ENCODE assay signal across 7 mouse cellular contexts in genomic region chr10:20148130-20148772, GRCm38 (mm10). TPM values are rescaled to one million over a fixed set of nuclear protein-coding genes. Genes with fewer than 3 reads are reported as not detected.
A peak's percentile ranks its signal among the peaks of the same experiment; 100 is the strongest.
DNase-seq lines count a peak whose midpoint lies in the region; ATAC-seq and TF ChIP-seq lines count a peak whose summit lies in the region.

TSS of gene Map7 (plus strand) at chr10:20148471.

- H3K4me1 ChIP-seq in thymus, adult 2 months (replicated peaks; ENCODE audit: control insufficient read depth, insufficient read depth, low read length), result peaks cover 12% of the 10 kb centered on the region
- peaks cover 12% of the 10 kb centered on the region for H3K4me1 ChIP-seq in heart, embryonic 15.5 days (replicated peaks)
- peaks cover 4% of the 10 kb centered on the region; the same call in 1 of the 2 replicates for H3K4me1 ChIP-seq in midbrain, embryonic 14.5 days (ENCODE audit: control insufficient read depth, insufficient read depth, low read length)

- peak within 1 kb of the TSS; percentile 95 for H3K4me2 ChIP-seq in heart, embryonic 15.5 days
- peak within 1 kb of the TSS; percentile 92 for H3K4me2 ChIP-seq in midbrain, embryonic 14.5 days (ENCODE audit: low read length)

- no peaks in the 10 kb centered on the region for H3K36me3 ChIP-seq in thymus, adult 2 months (ENCODE audit: control insufficient read depth, insufficient read depth, low read length)
- no peaks in the 10 kb centered on the region for H3K36me3 ChIP-seq in heart, embryonic 15.5 days
- H3K36me3 ChIP-seq in midbrain, embryonic 14.5 days (ENCODE audit: control insufficient read depth, insufficient read depth, low read length), result no peaks in the 10 kb centered on the region

- peaks cover 12% of the 10 kb centered on the region for H3K27me3 ChIP-seq in thymus, adult 2 months (ENCODE audit: control insufficient read depth, insufficient read depth, low read length)
- peaks cover 16% of the 10 kb centered on the region; the same call in 1 of the 2 replicates for H3K27me3 ChIP-seq in heart, embryonic 15.5 days
- peaks cover 43% of the 10 kb centered on the region for H3K27me3 ChIP-seq in midbrain, embryonic 14.5 days (ENCODE audit: control insufficient read depth, insufficient read depth, low read length)

- H3K9me3 ChIP-seq in heart, embryonic 15.5 days (replicated peaks), result no peaks in the 10 kb centered on the region
- no peaks in the 10 kb centered on the region for H3K9me3 ChIP-seq in midbrain, embryonic 14.5 days (ENCODE audit: control insufficient read depth, low read length)

- peak within 1 kb of the TSS; percentile 79 for H3K9ac ChIP-seq in heart, embryonic 15.5 days
- peak within 1 kb of the TSS; percentile 53 for H3K9ac ChIP-seq in midbrain, embryonic 14.5 days (replicated peaks; ENCODE audit: low read length)

- WGBS in thymus, adult 2 months, result 8% methylated on average over 51 of the region's 51 CpGs
- WGBS in heart, embryonic 15.5 days, result 5% methylated on average over 51 of the region's 51 CpGs
- WGBS in midbrain, embryonic 14.5 days, result 3% methylated on average over 51 of the region's 51 CpGs

- peak within 1 kb of the TSS; percentile 55 for H3K4me3 ChIP-seq in thymus, adult 2 months (ENCODE audit: control insufficient read depth, insufficient read depth, low read length)
- H3K4me3 ChIP-seq in heart, embryonic 15.5 days, result peak within 1 kb of the TSS; percentile 61
- H3K4me3 ChIP-seq in midbrain, embryonic 14.5 days (replicated peaks; ENCODE audit: low read depth, low read length), result peak within 1 kb of the TSS; percentile 61

- H3K27ac ChIP-seq in thymus, adult 2 months (ENCODE audit: control insufficient read depth, insufficient read depth, low read length), result no peak within 1 kb of the TSS
- H3K27ac ChIP-seq in heart, embryonic 15.5 days, result peak within 1 kb of the TSS; percentile 59
- no peak within 1 kb of the TSS for H3K27ac ChIP-seq in midbrain, embryonic 14.5 days (replicated peaks; ENCODE audit: low read depth, low read length)

- TF ChIP-seq POLR2A in thymus, adult 2 months (IDR thresholded peaks at IDR 0.05; ENCODE audit: control insufficient read depth, extremely low read depth, insufficient read depth, low read length, poor library complexity), result no peak

- TF ChIP-seq CTCF in thymus, adult 2 months (IDR thresholded peaks at IDR 0.05; ENCODE audit: borderline replicate concordance, control insufficient read depth, extremely low read depth, insufficient read depth, low read length, poor library complexity), result no peak

- DNase-seq in thymus, adult 2 months, result no peak
- no peak for DNase-seq in thymus, postnatal 14 days
- DNase-seq in layer of hippocampus, postnatal 25 days (ENCODE audit: extremely low spot score in 1 of 2, low spot score in 1 of 2), result peak in 1 of 2 experiments; percentile 15
- DNase-seq in midbrain, embryonic 14.5 days, result peak; percentile 28
- DNase-seq in ovary, adult 18-20 months (ENCODE audit: low spot score), result no peak

- ATAC-seq in common myeloid progenitor, adult 5-6 weeks (replicated peaks; ENCODE audit: low read depth, poor library complexity, severe bottlenecking), result peak; percentile 10
- ATAC-seq in heart, embryonic 15.5 days (replicated peaks; ENCODE audit: insufficient number of reproducible peaks, insufficient read depth, low FRiP score, low read depth), result no peak; the same call in 1 of the 2 replicates
- peak; percentile 9; the same call in 1 of the 2 replicates for ATAC-seq in midbrain, embryonic 14.5 days (ENCODE audit: low FRiP score, low TSS enrichment)

RNA-seq across cellular contexts. Expression of gene Map7, which starts in this region (rescaled TPM):
- polyA plus RNA-seq in thymus, adult 2 months (2012; rRNA removed), result 6.9 and 9.8 TPM in 2 replicates
- total RNA-seq in common myeloid progenitor, adult 5-6 weeks (2017), result 47.9 and 49.1 TPM in 2 replicates
- 6.4 and 7.2 TPM in 2 replicates for polyA plus RNA-seq in heart, embryonic 15.5 days (2015; fragmentation: Nextera tagmentation; extraction: Ambion mirVana)
- total RNA-seq in layer of hippocampus, postnatal 25 days (2021), result 100 to 1,000 TPM in 1 of 2 experiments, 10 to 100 TPM in 1; 90.6 to 102 TPM
- polyA plus RNA-seq in midbrain, embryonic 14.5 days (2014; fragmentation: Nextera tagmentation; extraction: Ambion mirVana), result 5.2 and 5.3 TPM in 2 replicates
